Comparison of ENCODE assay signal across 20 mouse cellular contexts in genomic region chr3:68650251-68650650, GRCm38 (mm10).
"Had no signal": no experiment of that assay in that cellular context is flagged by ENCODE, and none has a peak within 500 bp of the region (broad histone marks: within the 10 kb centered on the region; RNA-seq: fewer than 3 reads in every experiment).

No protein-coding gene starts in this region.

- H3K27ac ChIP-seq: liver, embryonic 15.5 days; lung, embryonic 15.5 days; macrophage; midbrain, embryonic 13.5 days; midbrain, embryonic 15.5 days; neural tube, embryonic 13.5 days; neural tube, embryonic 15.5 days had no signal

- H3K4me3 ChIP-seq: liver, embryonic 15.5 days; lung, embryonic 15.5 days; midbrain, embryonic 13.5 days; midbrain, embryonic 15.5 days; myocyte; neural tube, embryonic 13.5 days; neural tube, embryonic 15.5 days had no signal

- ATAC-seq: liver, postnatal 0 days; lung, postnatal 0 days; midbrain, embryonic 13.5 days; midbrain, embryonic 15.5 days had no signal

- DNase-seq: liver, postnatal 0 days; lung, adult 2 months; lung, postnatal 14 days; lung, postnatal 36 days; retina, postnatal 1 day; right cerebral cortex, postnatal 14 days; right cerebral cortex, postnatal 4 days; spleen, adult 18-20 months; thymus, adult 18-20 months; thymus, postnatal 14 days; thymus, postnatal 36 days had no signal
